Mouse (Mus musculus) ES-E14 (cell line): ENCODE measurements around the gene Serpinb9. TPM values are rescaled to one million over a fixed set of nuclear protein-coding genes. Genes with fewer than 3 reads are reported as not detected.

Experiments used
- DNase-seq: peaks from one replicate; pipeline ENCODE4 v3.0.0-alpha.2; 2013; ENCODE audit warnings: low read depth, low spot score
- H3K27ac ChIP-seq: 2 replicates; pipeline ENCODE4 v1.5.1; 2012; ENCODE audit warnings: low read depth, mild to moderate bottlenecking, low read length, moderate library complexity, mixed read lengths; ENCODE audit not compliant: poor library complexity, insufficient read depth, severe bottlenecking
- H3K36me3 ChIP-seq: 2 replicates; pipeline ENCODE4 v1.6.1; 2012; ENCODE audit warnings: mild to moderate bottlenecking, low read length, moderate library complexity, mixed read lengths; ENCODE audit not compliant: control insufficient read depth, poor library complexity, insufficient read depth, severe bottlenecking
- H3K4me1 ChIP-seq, 2 experiments: fragments of 150-350 bp in 1 of 2; sonication (generic) in 1 of 2; 2 replicates each; pipeline ENCODE4 v1.6.1; 2012; ENCODE audit warnings: low read length in 2 of 2, mild to moderate bottlenecking in 1 of 2, mixed read lengths in 1 of 2; ENCODE audit not compliant: control insufficient read depth in 2 of 2, insufficient read depth in 2 of 2, poor library complexity in 1 of 2
- H3K4me3 ChIP-seq, 2 experiments: fragments of 150-350 bp in 1 of 2; sonication (generic) in 1 of 2; 2 replicates each; pipeline ENCODE4 v1.5.1; 2012; ENCODE audit warnings: low read length in 2 of 2, low read depth in 1 of 2, mild to moderate bottlenecking in 1 of 2, mixed read lengths in 1 of 2; ENCODE audit not compliant: insufficient read depth in 1 of 2, poor library complexity in 1 of 2, severe bottlenecking in 1 of 2
- H3K9ac ChIP-seq: 2 replicates; pipeline ENCODE4 v1.6.1; 2012; ENCODE audit warnings: low read depth, mild to moderate bottlenecking, low read length, mixed read lengths; ENCODE audit not compliant: poor library complexity, insufficient read depth, severe bottlenecking
- H3K9me3 ChIP-seq: fragments of 150-350 bp; sonication (generic); 2 replicates; pipeline ENCODE4 v1.6.1; 2012; ENCODE audit warnings: low read depth, mild to moderate bottlenecking, low read length; ENCODE audit not compliant: control insufficient read depth, insufficient read depth
- CHD2 ChIP-seq: IDR thresholded peaks from 2 replicates; pipeline ENCODE4 v1.6.1; 2014; ENCODE audit warnings: mild to moderate bottlenecking, low read depth, low read length, inconsistent platforms
- HCFC1 ChIP-seq: IDR thresholded peaks from 2 replicates; pipeline ENCODE4 v1.6.1; 2012; ENCODE audit warnings: low read length, inconsistent platforms, borderline replicate concordance; ENCODE audit not compliant: insufficient read depth
- MAFK ChIP-seq: IDR thresholded peaks from 2 replicates; pipeline ENCODE4 v1.6.1; 2014; ENCODE audit warnings: mild to moderate bottlenecking, low read depth, low read length, inconsistent platforms; ENCODE audit not compliant: insufficient read depth
- ZC3H11A ChIP-seq: IDR thresholded peaks from 2 replicates; pipeline ENCODE4 v1.6.1; 2012; ENCODE audit warnings: low read depth, mild to moderate bottlenecking, inconsistent platforms, low read length, borderline replicate concordance
- ZNF384 ChIP-seq: IDR thresholded peaks from 2 replicates; pipeline ENCODE4 v1.6.1; 2012; ENCODE audit warnings: low read depth, low read length, inconsistent platforms
- in situ Hi-C, 2 experiments: fragments of 600-800 bp; cut with MboI; formaldehyde crosslinking; loops; one replicate each; pipeline ENCODE4 v1.15.1; 2025; ENCODE audit warnings: low sequenced_read_pairs in 2 of 2, inconsistent platforms in 1 of 2; ENCODE audit not compliant: unreplicated experiment in 2 of 2
- total RNA-seq: library from RNA; depleted of rRNA; stranded (reverse); fragments of 300-350 nt; gene quantifications from 2 replicates; pipeline ENCODE4 v1.2.3, GENCODE M21; 2012; rRNA removed

The Serpinb9 gene
- total RNA-seq, 1 experiment, result 3.4 TPM

DNA sequence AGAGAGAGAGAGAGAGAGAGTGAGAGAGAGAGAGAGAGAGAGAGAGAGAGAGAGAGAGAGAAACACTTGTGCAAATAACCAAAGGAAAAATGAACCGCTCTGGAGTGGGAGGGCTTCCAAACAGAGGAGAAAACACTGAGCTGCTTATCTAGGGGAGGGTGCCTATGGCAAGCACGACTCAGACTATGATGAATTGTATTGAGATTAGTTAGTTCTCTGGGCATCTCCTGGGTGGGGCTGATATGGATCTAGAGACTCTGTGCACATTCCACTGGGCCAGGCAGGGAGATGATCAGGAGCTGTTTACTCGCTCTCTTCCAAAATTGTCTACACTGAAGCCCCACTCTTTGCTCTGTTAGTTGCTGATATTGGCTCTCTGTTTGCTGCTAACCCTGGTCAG lies 48.6 kb downstream of the Serpinb9 start:
- Histone ChIP-seq H3K36me3 (no peaks in the 10 kb centered on the region), H3K9ac (no peak overlapping the region), H3K9me3 (no peaks in the 10 kb centered on the region), H3K4me3 (no peak overlapping the region), H3K4me1 (peaks cover 0 to 6% of the 10 kb centered on the region in 2 experiments; a peak in 2 of 4 replicates), H3K27ac (no peak overlapping the region)
- DNase-seq, result no peak
- no peak for TF ChIP-seq ZNF384
- TF ChIP-seq HCFC1, result no peak
- TF ChIP-seq MAFK, result no peak
- no peak for TF ChIP-seq ZC3H11A
- no peak for TF ChIP-seq CHD2
- in situ Hi-C loops, result no loop called here

- in situ Hi-C loops, result no loop called here
- no peak for DNase-seq
- Histone ChIP-seq H3K9ac (no peak overlapping the region), H3K36me3 (no peaks in the 10 kb centered on the region; the same call in 1 of the 2 replicates), H3K4me3 (no peak overlapping the region), H3K4me1 (no peaks in the 10 kb centered on the region), H3K9me3 (no peaks in the 10 kb centered on the region; the same call in 1 of the 2 replicates), H3K27ac (no peak overlapping the region)
- TF ChIP-seq HCFC1 (no peak), ZC3H11A (no peak), MAFK (no peak), ZNF384 (no peak), CHD2 (no peak)
Observed at GRCm38 (mm10) chr13:33063048-33063447, 60.0 kb downstream of the Serpinb9 start.

Other genes starting within 250 kb of the Serpinb9 start
- gene Mylk4, start 219.3 kb upstream of the Serpinb9 start, total RNA-seq, result not detected in 2 replicates
- gene Wrnip1, start 201.2 kb upstream of the Serpinb9 start, total RNA-seq, result 30.8 and 44.8 TPM in 2 replicates
- 3.7 and 6.7 TPM in 2 replicates for gene D930007J09Rik, start 200.4 kb upstream of the Serpinb9 start, total RNA-seq
- 2.2 and 2.3 TPM in 2 replicates for gene Serpinb1a, start 152.1 kb upstream of the Serpinb9 start, total RNA-seq
- gene Serpinb1c, start 105.0 kb upstream of the Serpinb9 start, total RNA-seq, result not detected in 2 replicates
- 0.69 and 2.5 TPM in 2 replicates for gene Serpinb6b, start 38.0 kb upstream of the Serpinb9 start, total RNA-seq
- gene Serpinb9b, start 24.2 kb downstream of the Serpinb9 start, total RNA-seq, result 3.5 and 12.3 TPM in 2 replicates
- gene Serpinb1b, start 75.3 kb downstream of the Serpinb9 start, total RNA-seq, result 0.11 and 0.22 TPM in 2 replicates
- 1.1 TPM in 1 of 2 replicates, not detected in the other for gene Serpinb9c, start 156.5 kb downstream of the Serpinb9 start, total RNA-seq
- gene Serpinb9d, start 189.7 kb downstream of the Serpinb9 start, total RNA-seq, result 0.32 and 1.1 TPM in 2 replicates
- gene Serpinb9e, start 246.4 kb downstream of the Serpinb9 start, total RNA-seq, result 1.5 TPM in 1 of 2 replicates, not detected in the other